ENCODE assay signal across 29 mouse cellular contexts in the genomic region with DNA sequence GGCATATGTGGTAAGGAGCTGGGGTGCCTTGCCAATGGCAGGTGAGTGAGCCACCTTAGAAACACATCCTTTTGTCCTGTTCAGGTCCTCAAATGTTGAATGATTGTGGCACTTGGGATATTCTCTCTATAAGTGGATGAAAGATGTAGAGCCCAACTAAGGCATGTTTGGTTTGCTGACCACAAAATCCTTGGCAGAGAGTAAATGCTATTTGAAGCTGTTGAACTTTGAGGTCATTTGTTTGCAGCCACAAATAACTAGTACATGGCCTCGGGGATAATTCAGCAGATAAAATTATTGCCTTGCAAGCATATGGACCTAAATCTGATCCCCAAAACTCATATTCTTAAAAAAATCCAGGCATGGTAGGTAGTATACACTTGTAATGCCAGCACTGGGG.
"Had no signal": no experiment of that assay in that cellular context is flagged by ENCODE, and none has a peak within 500 bp of the region (broad histone marks: within the 10 kb centered on the region; RNA-seq: fewer than 3 reads in every experiment).

No protein-coding gene starts in this region.

- H3K4me1 ChIP-seq: heart, embryonic 10.5 days; heart, embryonic 12.5 days; hindbrain, embryonic 10.5 days; hindbrain, embryonic 12.5 days; intestine, embryonic 15.5 days; kidney, embryonic 15.5 days; limb, embryonic 10.5 days; liver, embryonic 13.5 days; liver, embryonic 15.5 days had no signal

- H3K9ac ChIP-seq: heart, embryonic 12.5 days; hindbrain, embryonic 12.5 days; hindbrain, embryonic 14.5 days; intestine, embryonic 15.5 days; kidney, embryonic 15.5 days; limb, embryonic 12.5 days; liver, embryonic 13.5 days; liver, embryonic 15.5 days had no signal

- H3K27ac ChIP-seq: gastrocnemius, adult 2 months; heart, embryonic 10.5 days; hindbrain, embryonic 10.5 days; hindbrain, embryonic 12.5 days; hindbrain, embryonic 14.5 days; intestine, embryonic 15.5 days; kidney, embryonic 15.5 days; layer of hippocampus, adult 2 months; left cerebral cortex, adult 2 months; limb, embryonic 10.5 days; limb, embryonic 12.5 days; liver, embryonic 13.5 days; liver, embryonic 15.5 days had no signal

- H3K9me3 ChIP-seq: heart, embryonic 10.5 days; hindbrain, embryonic 12.5 days; intestine, embryonic 15.5 days; kidney, embryonic 15.5 days; limb, embryonic 10.5 days; limb, embryonic 12.5 days; liver, embryonic 13.5 days; liver, embryonic 15.5 days had no signal

- H3K27me3 ChIP-seq: heart, embryonic 12.5 days; hindbrain, embryonic 12.5 days; intestine, embryonic 15.5 days; kidney, embryonic 15.5 days; limb, embryonic 12.5 days; liver, embryonic 13.5 days; liver, embryonic 15.5 days had no signal

- ATAC-seq: hindbrain, embryonic 16.5 days; inflammation-experienced regulatory T-cells, adult 6 months; intestine, embryonic 15.5 days; intestine, postnatal 0 days had no signal

- DNase-seq: gastrocnemius, adult 2 months; gastrocnemius, postnatal 10 days; gastrocnemius, postnatal 25 days; heart, adult 18-20 months; heart, postnatal 10 days; heart, postnatal 4 days; kidney, adult 2 months; kidney, adult 9 months; kidney, postnatal 10 days; kidney, postnatal 25 days; kidney, postnatal 4 days; liver; liver, embryonic 13.5 days had no signal

- H3K4me3 ChIP-seq: gastrocnemius, adult 2 months; heart, embryonic 10.5 days; heart, embryonic 12.5 days; hindbrain, embryonic 10.5 days; hindbrain, embryonic 12.5 days; intestine, embryonic 15.5 days; kidney, embryonic 15.5 days; layer of hippocampus, adult 2 months; left cerebral cortex, adult 2 months; limb, embryonic 10.5 days; limb, embryonic 12.5 days; liver, embryonic 13.5 days; liver, embryonic 15.5 days had no signal

- H3K4me2 ChIP-seq: heart, embryonic 12.5 days; hindbrain, embryonic 12.5 days; hindbrain, embryonic 14.5 days; intestine, embryonic 15.5 days; kidney, embryonic 15.5 days; limb, embryonic 12.5 days; liver, embryonic 11.5 days; liver, embryonic 13.5 days; liver, embryonic 15.5 days had no signal

- H3K36me3 ChIP-seq: heart, embryonic 10.5 days; heart, embryonic 12.5 days; hindbrain, embryonic 10.5 days; hindbrain, embryonic 12.5 days; intestine, embryonic 15.5 days; kidney, embryonic 15.5 days; limb, embryonic 10.5 days; limb, embryonic 12.5 days; liver, embryonic 13.5 days; liver, embryonic 15.5 days had no signal
